Mouse (Mus musculus): Measurements from ENCODE around the gene Zfp970.
"Not testable (repeated sequence)": the region's sequence is repeated elsewhere in the genome, so short reads cannot be mapped to it uniquely, and the experiment has no call there.

- not testable (repeated sequence) for TF ChIP-seq POLR2A (IDR thresholded peaks at IDR 0.05; ENCODE audit: control insufficient read depth, extremely low read depth, insufficient read depth, low read length, poor library complexity); CTCF (IDR thresholded peaks at IDR 0.05; ENCODE audit: borderline replicate concordance, control insufficient read depth, extremely low read depth, insufficient read depth, low read length, poor library complexity)
Measured at GRCm38 (mm10) chr2:177498067-177498466, 33.5 kb downstream of the Zfp970 start, which contains the start of gene Gm14403.
